Mouse (Mus musculus): ENCODE results near the gene Grid2. TPM values are rescaled to one million over a fixed set of nuclear protein-coding genes. Genes with fewer than 3 reads are reported as not detected.
A peak's percentile ranks its signal among the peaks of the same experiment; 100 is the strongest.

Grid2 gene
- total and polyA plus RNA-seq, 2 experiments: not detected

DNA sequence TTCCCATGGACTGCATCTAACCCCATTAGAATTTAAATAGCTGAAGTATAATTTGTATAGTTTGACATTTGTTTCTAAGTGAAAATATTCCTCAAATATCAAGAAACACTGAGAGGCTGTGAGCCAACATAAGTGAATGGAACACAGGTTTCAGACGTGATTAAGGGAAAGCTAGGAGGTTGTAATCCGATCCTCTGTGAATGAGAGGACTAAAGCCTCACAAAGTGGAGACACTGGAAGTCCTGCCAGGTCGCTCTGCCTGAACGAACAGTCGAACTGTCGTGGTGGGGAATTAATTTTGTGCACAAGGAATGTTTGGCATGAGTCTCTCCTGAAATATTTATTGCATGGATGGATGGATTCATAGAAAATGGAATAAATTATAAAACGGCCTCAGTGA, 1395.1 kb downstream of the Grid2 start:
- TF ChIP-seq POLR2A (IDR thresholded peaks at IDR 0.05; ENCODE audit: extremely low read depth, insufficient read depth, low read length) (no peak), CTCF (IDR thresholded peaks at IDR 0.05; ENCODE audit: low read depth, low read length) (no peak)
- no peak overlapping the region for H3K27ac ChIP-seq (replicated peaks; ENCODE audit: insufficient read depth, low read depth, low read length)
- H3K79me2 ChIP-seq (ENCODE audit: control insufficient read depth, insufficient read depth, low read length): no peaks in the 10 kb centered on the region
- peaks cover 2% of the 10 kb centered on the region for H3K4me1 ChIP-seq (ENCODE audit: control insufficient read depth, insufficient read depth, low read length)
- no peaks in the 10 kb centered on the region for H3K36me3 ChIP-seq (ENCODE audit: control insufficient read depth, insufficient read depth, low read length)
- no peak overlapping the region for H3K9ac ChIP-seq (ENCODE audit: low read depth, low read length)
- no peaks in the 10 kb centered on the region for H3K27me3 ChIP-seq (ENCODE audit: control insufficient read depth, insufficient read depth, low read length)
- H3K4me3 ChIP-seq (ENCODE audit: insufficient read depth, low read depth, low read length): no peak overlapping the region
- WGBS: 40% methylated on average over 7 of the region's 7 CpGs
- no peak for DNase-seq (ENCODE audit: extremely low read depth, low read depth, low spot score)

GRCm38 (mm10) chr6:64671010-64671409, 1415.3 kb downstream of the Grid2 start:
- H3K9ac ChIP-seq (ENCODE audit: low read depth, low read length): no peak overlapping the region
- H3K27me3 ChIP-seq (ENCODE audit: control insufficient read depth, insufficient read depth, low read length): no peaks in the 10 kb centered on the region
- 67% methylated on average over 3 of the region's 3 CpGs for WGBS
- no peak for DNase-seq (ENCODE audit: extremely low read depth, low read depth, low spot score)
- no peak overlapping the region for H3K27ac ChIP-seq (replicated peaks; ENCODE audit: insufficient read depth, low read depth, low read length)
- no peaks in the 10 kb centered on the region for H3K36me3 ChIP-seq (ENCODE audit: control insufficient read depth, insufficient read depth, low read length)
- H3K79me2 ChIP-seq (ENCODE audit: control insufficient read depth, insufficient read depth, low read length): no peaks in the 10 kb centered on the region
- TF ChIP-seq CTCF (IDR thresholded peaks at IDR 0.05; ENCODE audit: low read depth, low read length) (no peak), POLR2A (IDR thresholded peaks at IDR 0.05; ENCODE audit: extremely low read depth, insufficient read depth, low read length) (no peak)
- no peaks in the 10 kb centered on the region for H3K4me1 ChIP-seq (ENCODE audit: control insufficient read depth, insufficient read depth, low read length)
- H3K4me3 ChIP-seq (ENCODE audit: insufficient read depth, low read depth, low read length): no peak overlapping the region

GRCm38 (mm10) chr6:64678815-64679214, 1423.1 kb downstream of the Grid2 start:
- H3K4me3 ChIP-seq (ENCODE audit: insufficient read depth, low read depth, low read length): no peak overlapping the region
- no peak for TF ChIP-seq CTCF (IDR thresholded peaks at IDR 0.05; ENCODE audit: low read depth, low read length)
- no peak for TF ChIP-seq POLR2A (IDR thresholded peaks at IDR 0.05; ENCODE audit: extremely low read depth, insufficient read depth, low read length)
- no peak overlapping the region for H3K9ac ChIP-seq (ENCODE audit: low read depth, low read length)
- DNase-seq (ENCODE audit: extremely low read depth, low read depth, low spot score): no peak
- 66% methylated on average over 1 of the region's 1 CpGs for WGBS
- H3K36me3 ChIP-seq (ENCODE audit: control insufficient read depth, insufficient read depth, low read length): no peaks in the 10 kb centered on the region
- H3K79me2 ChIP-seq (ENCODE audit: control insufficient read depth, insufficient read depth, low read length): no peaks in the 10 kb centered on the region
- no peaks in the 10 kb centered on the region for H3K4me1 ChIP-seq (ENCODE audit: control insufficient read depth, insufficient read depth, low read length)
- H3K27me3 ChIP-seq (ENCODE audit: control insufficient read depth, insufficient read depth, low read length): no peaks in the 10 kb centered on the region
- no peak overlapping the region for H3K27ac ChIP-seq (replicated peaks; ENCODE audit: insufficient read depth, low read depth, low read length)

- DNase-seq (ENCODE audit: extremely low read depth, low read depth, low spot score): no peak
- H3K27me3 ChIP-seq (ENCODE audit: control insufficient read depth, insufficient read depth, low read length): no peaks in the 10 kb centered on the region
- 26% methylated on average over 9 of the region's 9 CpGs for WGBS
- no peak overlapping the region for H3K4me3 ChIP-seq (ENCODE audit: insufficient read depth, low read depth, low read length)
- TF ChIP-seq POLR2A (IDR thresholded peaks at IDR 0.05; ENCODE audit: extremely low read depth, insufficient read depth, low read length) (no peak), CTCF (IDR thresholded peaks at IDR 0.05; ENCODE audit: low read depth, low read length) (peak; percentile 31; the same call in 1 of the 2 replicates)
- no peaks in the 10 kb centered on the region for H3K79me2 ChIP-seq (ENCODE audit: control insufficient read depth, insufficient read depth, low read length)
- H3K36me3 ChIP-seq (ENCODE audit: control insufficient read depth, insufficient read depth, low read length): no peaks in the 10 kb centered on the region
- no peaks in the 10 kb centered on the region for H3K4me1 ChIP-seq (ENCODE audit: control insufficient read depth, insufficient read depth, low read length)
- no peak overlapping the region for H3K9ac ChIP-seq (ENCODE audit: low read depth, low read length)
- no peak overlapping the region for H3K27ac ChIP-seq (replicated peaks; ENCODE audit: insufficient read depth, low read depth, low read length)
Measured at GRCm38 (mm10) chr6:64683974-64684373, 1428.3 kb downstream of the Grid2 start.

DNA sequence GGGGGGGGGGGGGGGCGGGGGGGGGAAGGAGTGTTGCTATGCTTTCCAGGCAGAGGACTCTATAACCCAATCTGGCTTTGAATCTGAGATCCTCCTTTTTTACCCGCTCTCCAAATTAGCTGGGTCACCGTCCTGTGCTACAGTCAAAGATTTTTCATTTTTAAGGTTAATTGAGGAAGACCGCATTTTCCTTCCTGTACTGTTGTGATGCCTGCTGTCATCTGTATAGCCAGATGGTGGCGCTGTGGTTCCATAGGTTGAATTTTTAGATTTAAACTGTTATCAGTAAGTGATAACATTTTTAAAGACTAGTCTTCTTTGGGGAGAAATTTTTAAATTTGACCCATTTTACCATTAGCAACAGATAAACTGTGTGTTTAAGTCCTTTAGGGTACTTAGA, 1429.3 kb downstream of the Grid2 start:
- Histone ChIP-seq H3K79me2 (ENCODE audit: control insufficient read depth, insufficient read depth, low read length) (no peaks in the 10 kb centered on the region), H3K4me3 (ENCODE audit: insufficient read depth, low read depth, low read length) (no peak overlapping the region), H3K9ac (ENCODE audit: low read depth, low read length) (no peak overlapping the region), H3K27ac (replicated peaks; ENCODE audit: insufficient read depth, low read depth, low read length) (no peak overlapping the region), H3K4me1 (ENCODE audit: control insufficient read depth, insufficient read depth, low read length) (no peaks in the 10 kb centered on the region), H3K36me3 (ENCODE audit: control insufficient read depth, insufficient read depth, low read length) (no peaks in the 10 kb centered on the region), H3K27me3 (ENCODE audit: control insufficient read depth, insufficient read depth, low read length) (no peaks in the 10 kb centered on the region)
- DNase-seq (ENCODE audit: extremely low read depth, low read depth, low spot score): peak; percentile 5
- 13% methylated on average over 5 of the region's 5 CpGs for WGBS
- no peak for TF ChIP-seq POLR2A (IDR thresholded peaks at IDR 0.05; ENCODE audit: extremely low read depth, insufficient read depth, low read length)
- TF ChIP-seq CTCF (IDR thresholded peaks at IDR 0.05; ENCODE audit: low read depth, low read length): no peak

GRCm38 (mm10) chr6:64688181-64688944, 1432.7 kb downstream of the Grid2 start:
- H3K4me3 ChIP-seq (ENCODE audit: insufficient read depth, low read depth, low read length): no peak overlapping the region
- H3K27me3 ChIP-seq (ENCODE audit: control insufficient read depth, insufficient read depth, low read length): no peaks in the 10 kb centered on the region
- H3K27ac ChIP-seq (replicated peaks; ENCODE audit: insufficient read depth, low read depth, low read length): no peak overlapping the region
- no peaks in the 10 kb centered on the region for H3K4me1 ChIP-seq (ENCODE audit: control insufficient read depth, insufficient read depth, low read length)
- no peaks in the 10 kb centered on the region for H3K79me2 ChIP-seq (ENCODE audit: control insufficient read depth, insufficient read depth, low read length)
- WGBS: 12% methylated on average over 19 of the region's 19 CpGs
- no peaks in the 10 kb centered on the region for H3K36me3 ChIP-seq (ENCODE audit: control insufficient read depth, insufficient read depth, low read length)
- no peak for DNase-seq (ENCODE audit: extremely low read depth, low read depth, low spot score)
- TF ChIP-seq POLR2A (IDR thresholded peaks at IDR 0.05; ENCODE audit: extremely low read depth, insufficient read depth, low read length) (no peak), CTCF (IDR thresholded peaks at IDR 0.05; ENCODE audit: low read depth, low read length) (no peak)
- no peak overlapping the region for H3K9ac ChIP-seq (ENCODE audit: low read depth, low read length)
